Mouse (Mus musculus): ENCODE data around the gene Astn2. TPM values are rescaled to one million over a fixed set of nuclear protein-coding genes. Genes with fewer than 3 reads are reported as not detected.

Gene Astn2
- total RNA-seq (2014; rRNA removed), result 1.2 and 1.3 TPM in 2 replicates
- polyA plus RNA-seq (2012; rRNA removed), result 0.52 and 0.77 TPM in 2 replicates

DNA sequence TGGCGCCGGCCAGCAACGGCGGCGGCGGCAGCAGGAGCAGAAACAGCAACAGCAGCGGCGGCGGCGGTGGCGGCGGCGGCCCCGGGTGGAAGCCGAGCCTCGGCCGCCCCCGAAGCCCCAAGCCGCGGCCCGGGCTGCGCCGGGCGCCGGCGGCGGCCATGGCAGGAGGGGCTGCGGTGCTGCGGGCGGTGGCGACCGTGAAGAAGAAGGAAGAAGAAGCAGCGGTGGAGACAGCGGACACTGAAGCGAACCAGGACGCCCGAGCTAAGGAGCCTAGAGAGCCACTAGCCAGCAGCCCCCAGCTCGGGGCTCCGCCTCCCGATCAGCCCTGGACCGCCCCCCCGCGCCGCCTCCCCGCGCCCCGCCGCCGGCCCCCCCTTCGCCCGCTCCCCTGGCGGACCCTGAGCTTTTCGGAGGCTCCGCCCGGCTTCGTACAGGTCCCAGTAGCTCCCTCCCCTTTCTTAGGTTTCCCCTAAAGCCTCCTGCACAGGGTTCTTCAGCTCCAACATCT lies at the start of gene Astn2:
Astn2 (minus strand) TSS at position 411 of the 511 bp plus-strand sequence.
- no peaks in the 10 kb centered on the region for H3K36me3 ChIP-seq (ENCODE audit: control insufficient read depth, insufficient read depth, low read length)
- no peaks in the 10 kb centered on the region for H3K79me2 ChIP-seq (ENCODE audit: control insufficient read depth, insufficient read depth, low read length)
- WGBS, result 1% methylated on average over 54 of the region's 56 CpGs
- H3K27me3 ChIP-seq (ENCODE audit: control insufficient read depth, insufficient read depth, low read length), result peaks cover 9% of the 10 kb centered on the region; the same call in 1 of the 2 replicates
- peak within 1 kb of the TSS; percentile 63 for H3K4me3 ChIP-seq (ENCODE audit: insufficient read depth, low read depth, low read length)
- no peak within 1 kb of the TSS for H3K27ac ChIP-seq (replicated peaks; ENCODE audit: insufficient read depth, low read depth, low read length)
- H3K4me1 ChIP-seq (ENCODE audit: control insufficient read depth, insufficient read depth, low read length), result no peaks in the 10 kb centered on the region
- no peak for DNase-seq (ENCODE audit: extremely low read depth, low read depth, low spot score)
- TF ChIP-seq POLR2A (IDR thresholded peaks at IDR 0.05; ENCODE audit: extremely low read depth, insufficient read depth, low read length) (no peak), CTCF (IDR thresholded peaks at IDR 0.05; ENCODE audit: low read depth, low read length) (no peak)
- peak within 1 kb of the TSS; percentile 45 for H3K9ac ChIP-seq (ENCODE audit: low read depth, low read length)

DNA sequence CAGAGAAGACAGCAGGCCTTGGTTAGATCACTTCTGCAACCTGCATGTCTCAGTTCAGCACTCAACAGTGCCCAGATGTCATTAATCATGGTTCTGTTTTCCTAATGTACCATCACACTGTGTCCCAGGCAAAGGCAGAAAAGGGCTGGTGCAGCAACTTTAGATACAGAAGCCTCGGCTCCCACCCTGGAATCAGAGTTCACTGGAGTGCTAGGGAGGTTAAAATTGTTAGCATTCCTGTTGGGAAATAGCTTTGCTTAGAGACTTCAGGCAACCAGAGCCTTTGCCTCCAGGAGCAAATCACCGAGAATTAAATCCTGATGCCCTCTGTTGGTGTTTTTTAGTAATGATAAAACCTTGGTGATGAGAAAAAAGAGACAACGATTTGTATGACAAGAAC lies 45.7 kb upstream of the Astn2 start:
- H3K27me3 ChIP-seq (ENCODE audit: control insufficient read depth, insufficient read depth, low read length), result no peaks in the 10 kb centered on the region
- WGBS, result 27% methylated on average over 3 of the region's 3 CpGs
- no peak overlapping the region for H3K9ac ChIP-seq (ENCODE audit: low read depth, low read length)
- H3K27ac ChIP-seq (replicated peaks; ENCODE audit: insufficient read depth, low read depth, low read length), result no peak overlapping the region
- DNase-seq (ENCODE audit: extremely low read depth, low read depth, low spot score), result peak; percentile 16
- no peaks in the 10 kb centered on the region for H3K4me1 ChIP-seq (ENCODE audit: control insufficient read depth, insufficient read depth, low read length)
- H3K79me2 ChIP-seq (ENCODE audit: control insufficient read depth, insufficient read depth, low read length), result no peaks in the 10 kb centered on the region
- no peak overlapping the region for H3K4me3 ChIP-seq (ENCODE audit: insufficient read depth, low read depth, low read length)
- TF ChIP-seq POLR2A (IDR thresholded peaks at IDR 0.05; ENCODE audit: extremely low read depth, insufficient read depth, low read length), result no peak
- TF ChIP-seq CTCF (IDR thresholded peaks at IDR 0.05; ENCODE audit: low read depth, low read length), result no peak
- no peaks in the 10 kb centered on the region for H3K36me3 ChIP-seq (ENCODE audit: control insufficient read depth, insufficient read depth, low read length)

DNA sequence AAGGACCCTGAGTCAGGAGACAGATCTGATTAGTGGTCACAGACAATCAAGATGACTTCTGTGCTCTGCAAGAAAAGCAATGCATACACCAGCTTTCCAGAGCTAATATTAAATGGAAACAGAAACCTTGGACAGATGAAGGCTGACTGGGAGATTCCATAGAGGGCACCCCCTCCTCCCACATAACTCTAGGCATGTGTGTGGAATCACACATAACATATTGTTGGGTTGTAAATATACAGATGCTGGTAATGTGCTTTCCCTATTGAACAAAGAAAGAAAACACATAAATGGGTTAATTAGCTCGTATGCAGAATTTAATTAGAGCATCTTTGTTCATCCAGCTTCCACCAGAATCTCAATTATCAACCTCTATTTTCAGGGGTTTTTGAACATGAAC lies 26.8 kb upstream of the Astn2 start:
- Histone ChIP-seq H3K4me1 (ENCODE audit: control insufficient read depth, insufficient read depth, low read length) (no peaks in the 10 kb centered on the region), H3K27me3 (ENCODE audit: control insufficient read depth, insufficient read depth, low read length) (no peaks in the 10 kb centered on the region), H3K36me3 (ENCODE audit: control insufficient read depth, insufficient read depth, low read length) (no peaks in the 10 kb centered on the region), H3K9ac (ENCODE audit: low read depth, low read length) (no peak overlapping the region), H3K4me3 (ENCODE audit: insufficient read depth, low read depth, low read length) (no peak overlapping the region), H3K79me2 (ENCODE audit: control insufficient read depth, insufficient read depth, low read length) (no peaks in the 10 kb centered on the region), H3K27ac (replicated peaks; ENCODE audit: insufficient read depth, low read depth, low read length) (no peak overlapping the region)
- no peak for TF ChIP-seq POLR2A (IDR thresholded peaks at IDR 0.05; ENCODE audit: extremely low read depth, insufficient read depth, low read length)
- TF ChIP-seq CTCF (IDR thresholded peaks at IDR 0.05; ENCODE audit: low read depth, low read length), result no peak
- DNase-seq (ENCODE audit: extremely low read depth, low read depth, low spot score), result no peak
- 29% methylated on average over 1 of the region's 1 CpGs for WGBS

DNA sequence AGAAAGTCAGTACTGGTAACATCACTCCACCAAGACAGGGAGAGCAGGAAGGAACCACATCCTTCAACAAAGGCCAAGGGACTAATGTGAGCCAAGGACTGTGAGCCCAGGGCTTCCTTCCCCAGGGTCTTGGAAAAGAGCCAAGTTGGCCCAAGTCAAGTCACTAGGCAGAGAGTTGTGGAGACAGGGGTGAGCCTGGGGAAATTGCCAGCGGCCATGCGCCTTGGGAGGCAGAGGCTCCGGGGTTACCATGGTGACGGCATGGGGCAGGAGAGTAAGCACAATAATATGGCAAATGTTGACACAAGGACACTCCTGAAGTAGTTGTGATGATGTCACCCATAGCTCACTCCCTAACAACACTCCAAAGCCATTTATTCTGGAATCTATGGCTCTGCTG lies 21.4 kb upstream of the Astn2 start:
- TF ChIP-seq CTCF (IDR thresholded peaks at IDR 0.05; ENCODE audit: low read depth, low read length) (no peak), POLR2A (IDR thresholded peaks at IDR 0.05; ENCODE audit: extremely low read depth, insufficient read depth, low read length) (no peak)
- DNase-seq (ENCODE audit: extremely low read depth, low read depth, low spot score), result no peak
- 78% methylated on average over 4 of the region's 4 CpGs for WGBS

DNA sequence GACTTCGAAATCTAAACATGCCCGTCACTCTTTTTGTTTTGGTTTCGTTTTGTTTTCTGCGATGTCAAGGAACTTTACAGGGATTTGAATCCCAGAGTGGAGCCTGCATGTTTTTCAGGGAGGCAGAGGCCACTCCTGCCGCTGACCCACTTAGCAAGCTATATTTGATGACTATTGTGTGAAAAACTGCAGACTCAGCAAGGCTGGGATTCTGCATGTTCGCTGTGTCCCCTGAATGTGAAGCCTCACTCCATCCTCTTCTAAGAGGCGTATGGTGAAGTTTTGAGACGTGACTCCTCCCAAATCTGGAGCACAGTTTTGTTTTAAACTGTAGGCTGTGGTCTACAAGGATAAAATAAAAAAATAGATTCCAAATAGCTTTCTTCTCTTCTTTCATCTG lies 10.4 kb upstream of the Astn2 start:
- no peak overlapping the region for H3K27ac ChIP-seq (replicated peaks; ENCODE audit: insufficient read depth, low read depth, low read length)
- 0 out of 2 replicates have a peak overlapping the region, but pooled peaks have one; percentile 1 for H3K4me3 ChIP-seq (ENCODE audit: insufficient read depth, low read depth, low read length)
- no peaks in the 10 kb centered on the region for H3K27me3 ChIP-seq (ENCODE audit: control insufficient read depth, insufficient read depth, low read length)
- DNase-seq (ENCODE audit: extremely low read depth, low read depth, low spot score), result no peak
- H3K9ac ChIP-seq (ENCODE audit: low read depth, low read length), result no peak overlapping the region
- TF ChIP-seq CTCF (IDR thresholded peaks at IDR 0.05; ENCODE audit: low read depth, low read length), result no peak
- TF ChIP-seq POLR2A (IDR thresholded peaks at IDR 0.05; ENCODE audit: extremely low read depth, insufficient read depth, low read length), result no peak
- no peaks in the 10 kb centered on the region for H3K36me3 ChIP-seq (ENCODE audit: control insufficient read depth, insufficient read depth, low read length)
- WGBS, result 65% methylated on average over 8 of the region's 8 CpGs
- H3K79me2 ChIP-seq (ENCODE audit: control insufficient read depth, insufficient read depth, low read length), result no peaks in the 10 kb centered on the region
- no peaks in the 10 kb centered on the region for H3K4me1 ChIP-seq (ENCODE audit: control insufficient read depth, insufficient read depth, low read length)

More for the DNA sequence above, 21.4 kb upstream of the Astn2 start:
- no peaks in the 10 kb centered on the region for H3K27me3 ChIP-seq (ENCODE audit: control insufficient read depth, insufficient read depth, low read length)
- H3K9ac ChIP-seq (ENCODE audit: low read depth, low read length), result no peak overlapping the region
- H3K4me3 ChIP-seq (ENCODE audit: insufficient read depth, low read depth, low read length), result no peak overlapping the region
- H3K4me1 ChIP-seq (ENCODE audit: control insufficient read depth, insufficient read depth, low read length), result no peaks in the 10 kb centered on the region
- H3K27ac ChIP-seq (replicated peaks; ENCODE audit: insufficient read depth, low read depth, low read length), result no peak overlapping the region
- H3K79me2 ChIP-seq (ENCODE audit: control insufficient read depth, insufficient read depth, low read length), result no peaks in the 10 kb centered on the region
- H3K36me3 ChIP-seq (ENCODE audit: control insufficient read depth, insufficient read depth, low read length), result no peaks in the 10 kb centered on the region

DNA sequence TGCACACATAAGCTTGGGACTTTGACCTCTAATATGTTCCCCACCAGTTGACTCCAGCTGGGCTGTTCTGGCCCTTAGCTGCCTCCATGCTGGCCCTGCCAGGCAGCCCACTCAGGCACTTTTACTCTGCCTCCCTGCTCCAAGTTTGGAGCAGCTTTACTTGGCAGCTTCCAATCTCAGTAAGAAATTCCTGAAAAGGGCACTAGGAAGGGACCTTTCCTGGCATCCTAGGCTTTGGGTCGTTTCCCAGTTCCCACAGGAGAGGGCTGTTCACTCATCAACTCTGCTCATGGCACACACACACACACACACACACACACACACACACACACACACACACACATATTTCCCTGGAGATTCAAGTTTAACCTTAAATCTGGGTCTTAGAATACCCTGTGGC lies 675 bp upstream of the Astn2 start:
- DNase-seq (ENCODE audit: extremely low read depth, low read depth, low spot score), result no peak
- Histone ChIP-seq H3K36me3 (ENCODE audit: control insufficient read depth, insufficient read depth, low read length) (no peaks in the 10 kb centered on the region), H3K4me3 (ENCODE audit: insufficient read depth, low read depth, low read length) (no peak overlapping the region), H3K9ac (ENCODE audit: low read depth, low read length) (no peak overlapping the region), H3K4me1 (ENCODE audit: control insufficient read depth, insufficient read depth, low read length) (no peaks in the 10 kb centered on the region), H3K79me2 (ENCODE audit: control insufficient read depth, insufficient read depth, low read length) (no peaks in the 10 kb centered on the region), H3K27me3 (ENCODE audit: control insufficient read depth, insufficient read depth, low read length) (peaks cover 9% of the 10 kb centered on the region; the same call in 1 of the 2 replicates), H3K27ac (replicated peaks; ENCODE audit: insufficient read depth, low read depth, low read length) (no peak overlapping the region)
- TF ChIP-seq CTCF (IDR thresholded peaks at IDR 0.05; ENCODE audit: low read depth, low read length) (no peak), POLR2A (IDR thresholded peaks at IDR 0.05; ENCODE audit: extremely low read depth, insufficient read depth, low read length) (no peak)
- 19% methylated on average over 1 of the region's 1 CpGs for WGBS

Measured in liver, adult 2 months (tissue).